Mouse (Mus musculus) liver, embryonic 16.5 days (tissue): ENCODE measurements around the gene Plekha5. TPM values are rescaled to one million over a fixed set of nuclear protein-coding genes. Genes with fewer than 3 reads are reported as not detected.
A peak's percentile ranks its signal among the peaks of the same experiment; 100 is the strongest.

Experiments used
- ATAC-seq: fragments of 200-750 bp; cut with Nextera tagmentation; 2 replicates; pipeline ENCODE4 v1.8.0; 2017; ENCODE audit warnings: low read depth, mild to moderate bottlenecking, moderate number of reproducible peaks, moderate library complexity
- H3K27ac ChIP-seq: fragments of 300-500 bp; sonication (generic); 2 replicates; pipeline ENCODE4 v1.5.1; 2014; ENCODE audit warnings: mild to moderate bottlenecking, low read length
- H3K27me3 ChIP-seq: fragments of 300-500 bp; sonication (generic); 2 replicates; pipeline ENCODE4 v1.6.1; 2014; ENCODE audit warnings: low read depth, low read length, mixed read lengths; ENCODE audit not compliant: control insufficient read depth, insufficient read depth
- H3K36me3 ChIP-seq: fragments of 300-500 bp; sonication (generic); 2 replicates; pipeline ENCODE4 v1.6.1; 2014; ENCODE audit warnings: mild to moderate bottlenecking; ENCODE audit not compliant: control insufficient read depth, insufficient read depth
- H3K4me1 ChIP-seq: fragments of 300-500 bp; sonication (generic); 2 replicates; pipeline ENCODE4 v1.6.1; 2014; ENCODE audit warnings: low read depth, low read length, mixed read lengths; ENCODE audit not compliant: control insufficient read depth
- H3K4me2 ChIP-seq: fragments of 300-500 bp; sonication (generic); 2 replicates; pipeline ENCODE4 v1.6.1; 2014; ENCODE audit warnings: low read depth, low read length, mixed read lengths
- H3K4me3 ChIP-seq: fragments of 300-500 bp; sonication (generic); 2 replicates; pipeline ENCODE4 v1.5.1; 2014; ENCODE audit warnings: low read depth, mild to moderate bottlenecking, low read length
- H3K9ac ChIP-seq: fragments of 300-500 bp; sonication (generic); 2 replicates; pipeline ENCODE4 v1.6.1; 2014; ENCODE audit warnings: low read depth, low read length
- H3K9me3 ChIP-seq: fragments of 300-500 bp; sonication (generic); replicated peaks from 2 replicates; pipeline ENCODE4 v1.6.1; 2016; ENCODE audit warnings: low read length; ENCODE audit not compliant: control insufficient read depth
- WGBS: fragments of 180-500 bp; shearing (Covaris S2); extraction: QIAGEN DNeasy Blood & Tissue Kit; methylation state at CpG from one replicate; pipeline ENCODE4 v1.1.7; 2014; ENCODE audit not compliant: insufficient replicate concordance; 5-methylcytosine and 5-hydroxymethylcytosine counted together
- polyA plus RNA-seq: library from polyadenylated mRNA; unstranded; fragments of >200 nt; fragmentation: Nextera tagmentation; extraction: Ambion mirVana; gene quantifications from 2 replicates; pipeline ENCODE4 v1.2.1, GENCODE M21; 2015

Plekha5 gene
- polyA plus RNA-seq, 1 experiment from 2014 or later: 5.5 TPM

- 47% methylated on average over 9 of the region's 9 CpGs for WGBS
- Histone ChIP-seq H3K9me3 (no peaks in the 10 kb centered on the region), H3K4me2 (no peak overlapping the region), H3K4me3 (no peak overlapping the region), H3K36me3 (no peaks in the 10 kb centered on the region), H3K4me1 (no peaks in the 10 kb centered on the region; the same call in 1 of the 2 replicates), H3K27ac (no peak overlapping the region), H3K9ac (no peak overlapping the region), H3K27me3 (no peaks in the 10 kb centered on the region)
- 0 out of 2 replicates have a peak, but pooled peaks have one; percentile 13 for ATAC-seq
These were observed 42.2 kb downstream of the Plekha5 start for GRCm38 (mm10) chr6:140465946-140466646.

- H3K4me2 ChIP-seq: no peak overlapping the region
- no peak overlapping the region for H3K27ac ChIP-seq
- H3K4me3 ChIP-seq: no peak overlapping the region
- no peak for ATAC-seq
- H3K27me3 ChIP-seq: no peaks in the 10 kb centered on the region
- WGBS: 67% methylated on average over 6 of the region's 6 CpGs
- H3K9ac ChIP-seq: no peak overlapping the region
- no peaks in the 10 kb centered on the region for H3K9me3 ChIP-seq
- no peaks in the 10 kb centered on the region for H3K36me3 ChIP-seq
- no peaks in the 10 kb centered on the region; the same call in 1 of the 2 replicates for H3K4me1 ChIP-seq
These were observed 43.0 kb downstream of the Plekha5 start for GRCm38 (mm10) chr6:140466841-140467240.

GRCm38 (mm10) chr6:140467851-140468250, 44.0 kb downstream of the Plekha5 start:
- WGBS: 80% methylated on average over 12 of the region's 12 CpGs
- H3K4me3 ChIP-seq: no peak overlapping the region
- H3K27me3 ChIP-seq: no peaks in the 10 kb centered on the region

GRCm38 (mm10) chr6:140469791-140470190, 45.9 kb downstream of the Plekha5 start:
- no peak overlapping the region for H3K27ac ChIP-seq
- no peak for ATAC-seq
- H3K36me3 ChIP-seq: no peaks in the 10 kb centered on the region
- no peaks in the 10 kb centered on the region; the same call in 1 of the 2 replicates for H3K4me1 ChIP-seq
- 64% methylated on average over 6 of the region's 6 CpGs for WGBS
- no peak overlapping the region for H3K4me3 ChIP-seq
- no peaks in the 10 kb centered on the region for H3K27me3 ChIP-seq
- no peak overlapping the region for H3K9ac ChIP-seq
- H3K4me2 ChIP-seq: no peak overlapping the region
- no peaks in the 10 kb centered on the region for H3K9me3 ChIP-seq

More at GRCm38 (mm10) chr6:140467851-140468250, 44.0 kb downstream of the Plekha5 start:
- H3K36me3 ChIP-seq: no peaks in the 10 kb centered on the region
- H3K9me3 ChIP-seq: no peaks in the 10 kb centered on the region
- no peak overlapping the region for H3K27ac ChIP-seq
- no peak overlapping the region for H3K9ac ChIP-seq
- H3K4me2 ChIP-seq: no peak overlapping the region
- H3K4me1 ChIP-seq: no peaks in the 10 kb centered on the region; the same call in 1 of the 2 replicates
- ATAC-seq: no peak

GRCm38 (mm10) chr6:140471751-140472150, 47.9 kb downstream of the Plekha5 start:
- Histone ChIP-seq H3K4me2 (no peak overlapping the region), H3K36me3 (no peaks in the 10 kb centered on the region), H3K9ac (no peak overlapping the region), H3K4me1 (no peaks in the 10 kb centered on the region), H3K27me3 (no peaks in the 10 kb centered on the region), H3K4me3 (no peak overlapping the region), H3K9me3 (no peaks in the 10 kb centered on the region), H3K27ac (no peak overlapping the region)
- no peak for ATAC-seq
- WGBS: 61% methylated on average over 5 of the region's 5 CpGs

- WGBS: 35% methylated on average over 4 of the region's 4 CpGs
- no peak overlapping the region for H3K27ac ChIP-seq
- no peak for ATAC-seq
- H3K36me3 ChIP-seq: no peaks in the 10 kb centered on the region
- no peak overlapping the region for H3K4me3 ChIP-seq
- H3K4me2 ChIP-seq: no peak overlapping the region
- H3K9me3 ChIP-seq: no peaks in the 10 kb centered on the region
- no peaks in the 10 kb centered on the region for H3K4me1 ChIP-seq
- H3K27me3 ChIP-seq: no peaks in the 10 kb centered on the region
- H3K9ac ChIP-seq: no peak overlapping the region
These were observed 48.5 kb downstream of the Plekha5 start for GRCm38 (mm10) chr6:140472345-140472744.

- no peak overlapping the region for H3K9ac ChIP-seq
- no peaks in the 10 kb centered on the region for H3K4me1 ChIP-seq
- no peaks in the 10 kb centered on the region for H3K27me3 ChIP-seq
- no peak overlapping the region for H3K4me3 ChIP-seq
- WGBS: 63% methylated on average over 9 of the region's 9 CpGs
- ATAC-seq: no peak
- no peak overlapping the region for H3K27ac ChIP-seq
- no peaks in the 10 kb centered on the region for H3K36me3 ChIP-seq
- H3K4me2 ChIP-seq: no peak overlapping the region
- H3K9me3 ChIP-seq: no peaks in the 10 kb centered on the region
These were observed 51.7 kb downstream of the Plekha5 start for GRCm38 (mm10) chr6:140475393-140476087.

GRCm38 (mm10) chr6:140476981-140477380, 53.1 kb downstream of the Plekha5 start:
- ATAC-seq: no peak
- H3K4me2 ChIP-seq: no peak overlapping the region
- H3K9me3 ChIP-seq: no peaks in the 10 kb centered on the region
- no peak overlapping the region for H3K4me3 ChIP-seq
- H3K4me1 ChIP-seq: no peaks in the 10 kb centered on the region
- no peaks in the 10 kb centered on the region for H3K36me3 ChIP-seq
- no peak overlapping the region for H3K27ac ChIP-seq
- no peak overlapping the region for H3K9ac ChIP-seq
- 48% methylated on average over 2 of the region's 2 CpGs for WGBS
- H3K27me3 ChIP-seq: no peaks in the 10 kb centered on the region

- Histone ChIP-seq H3K4me1 (no peaks in the 10 kb centered on the region), H3K27ac (no peak overlapping the region), H3K9me3 (no peaks in the 10 kb centered on the region), H3K27me3 (no peaks in the 10 kb centered on the region), H3K4me3 (no peak overlapping the region), H3K9ac (no peak overlapping the region), H3K36me3 (no peaks in the 10 kb centered on the region), H3K4me2 (no peak overlapping the region)
- peak; percentile 21; the same call in 1 of the 2 replicates for ATAC-seq
- 48% methylated on average over 7 of the region's 7 CpGs for WGBS
These were observed 54.2 kb downstream of the Plekha5 start for GRCm38 (mm10) chr6:140478031-140478430.
